Mouse (Mus musculus) CD4-positive helper T cell, adult 2 months (primary cell): ENCODE results near the gene Cyb5b.
"Not testable (repeated sequence)": the region's sequence is repeated elsewhere in the genome, so short reads cannot be mapped to it uniquely, and the experiment has no call there.

Experiments used
- DNase-seq: peaks from one replicate; pipeline ENCODE4 v3.0.0-alpha.2; 2012; ENCODE audit warnings: low read depth, missing footprints, low spot score

Cyb5b gene

DNA sequence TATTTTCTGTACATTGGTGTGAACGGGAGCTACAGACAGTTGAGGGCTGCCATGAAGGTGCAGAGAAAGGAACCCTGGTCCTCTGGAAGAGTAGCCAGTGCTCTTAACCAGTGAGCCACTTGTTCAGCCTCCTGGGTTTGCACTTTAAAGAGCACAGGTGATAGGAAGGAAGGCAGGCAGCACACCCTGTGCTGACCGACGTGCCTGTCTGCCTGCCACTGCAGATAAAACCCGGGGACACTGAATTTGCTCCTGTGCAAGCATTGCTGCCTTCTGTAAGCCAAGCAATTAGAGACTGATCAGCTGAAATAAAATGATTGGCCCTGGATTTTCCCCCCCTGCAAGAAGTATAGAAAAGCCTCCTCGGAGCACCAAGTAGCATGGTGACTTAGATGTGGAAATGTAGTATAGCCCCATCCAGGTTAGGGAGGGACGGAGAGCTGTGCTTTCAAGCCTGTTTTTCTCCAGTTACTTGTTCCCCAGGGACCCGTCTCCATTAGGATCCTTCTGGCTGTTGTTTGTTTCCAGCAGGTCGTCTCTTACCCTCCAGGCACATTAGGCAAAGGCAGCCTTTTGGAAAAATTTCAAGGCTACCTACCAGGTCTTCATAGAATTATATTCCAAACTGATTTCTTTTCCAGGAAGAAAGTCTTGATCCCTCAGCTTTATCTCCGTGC, 22.7 kb downstream of the Cyb5b start:
- DNase-seq = no peak

DNA sequence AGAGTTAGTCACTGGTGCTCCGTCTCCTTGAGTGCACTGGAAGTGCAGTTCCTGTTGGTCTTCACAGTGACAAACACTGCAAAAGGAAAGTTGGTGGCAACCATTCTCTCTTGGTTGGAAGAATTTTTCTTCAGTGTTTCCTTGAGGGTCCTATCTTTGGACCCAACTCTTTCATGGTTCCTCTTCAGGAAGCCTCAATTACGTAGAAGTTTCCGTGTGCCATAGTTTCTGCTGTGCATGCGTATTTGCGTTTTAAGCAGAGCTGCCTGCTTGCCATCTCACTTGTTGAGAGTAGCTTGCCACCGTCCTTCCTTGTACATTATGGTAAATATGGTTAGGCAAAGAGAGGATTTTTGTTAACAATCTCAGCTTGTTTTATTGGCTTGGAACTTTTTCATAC, 30.7 kb downstream of the Cyb5b start:
- DNase-seq = no peak

DNA sequence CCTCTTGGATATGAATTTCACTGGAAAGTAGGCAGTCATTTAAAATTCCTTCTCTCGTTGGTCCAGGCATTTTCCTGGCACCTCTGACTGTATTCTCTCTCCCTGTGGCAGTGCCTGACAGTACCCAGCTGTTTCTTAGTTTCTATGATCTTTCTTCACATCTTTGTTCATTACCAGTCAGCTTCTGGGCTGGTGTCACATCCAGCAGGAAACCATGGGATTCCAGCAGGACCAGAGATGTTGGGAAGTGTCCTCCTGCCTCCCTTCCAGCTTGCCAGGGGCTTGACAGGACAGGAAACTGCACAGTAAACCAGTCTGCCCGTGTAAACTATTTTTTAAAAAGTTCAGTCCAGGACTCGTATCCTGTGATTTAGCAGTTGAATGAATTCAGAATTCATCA, 34.6 kb downstream of the Cyb5b start:
- DNase-seq = no peak

DNA sequence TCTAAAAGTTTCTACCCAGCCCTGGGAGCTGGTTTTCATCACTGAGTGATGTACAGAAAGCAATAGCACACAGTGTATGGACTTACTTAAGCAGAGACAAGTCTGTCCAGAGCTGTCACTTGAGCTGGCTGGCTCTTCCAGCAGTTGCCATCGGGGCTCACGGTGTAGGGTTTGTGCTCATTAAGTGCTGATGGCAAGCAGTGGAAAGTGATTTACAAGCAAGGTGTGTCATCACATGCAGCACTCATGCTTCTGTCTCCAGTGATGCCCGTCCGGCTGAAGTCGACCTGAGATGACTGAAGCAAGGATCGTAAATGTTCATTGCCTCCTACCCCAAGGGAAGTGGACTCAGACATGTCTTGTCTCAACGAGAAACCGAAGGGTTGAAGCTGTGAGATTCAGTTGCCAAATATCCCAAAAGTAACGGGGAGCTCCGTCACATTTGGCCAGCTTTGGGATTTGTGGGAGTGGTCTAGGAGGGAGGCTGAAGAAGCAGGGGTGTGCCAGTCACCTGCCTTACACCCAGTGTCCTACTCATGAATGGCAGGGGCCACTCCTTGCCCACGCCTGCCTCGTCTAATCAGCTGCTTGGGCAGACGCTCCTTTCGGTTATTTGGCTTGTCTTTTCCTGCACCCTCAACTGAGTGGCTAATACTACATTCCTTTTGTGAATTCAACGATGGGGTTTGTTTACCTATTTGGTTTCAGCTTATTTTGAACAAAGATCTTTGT, 36.4 kb downstream of the Cyb5b start:
- no peak for DNase-seq

DNA sequence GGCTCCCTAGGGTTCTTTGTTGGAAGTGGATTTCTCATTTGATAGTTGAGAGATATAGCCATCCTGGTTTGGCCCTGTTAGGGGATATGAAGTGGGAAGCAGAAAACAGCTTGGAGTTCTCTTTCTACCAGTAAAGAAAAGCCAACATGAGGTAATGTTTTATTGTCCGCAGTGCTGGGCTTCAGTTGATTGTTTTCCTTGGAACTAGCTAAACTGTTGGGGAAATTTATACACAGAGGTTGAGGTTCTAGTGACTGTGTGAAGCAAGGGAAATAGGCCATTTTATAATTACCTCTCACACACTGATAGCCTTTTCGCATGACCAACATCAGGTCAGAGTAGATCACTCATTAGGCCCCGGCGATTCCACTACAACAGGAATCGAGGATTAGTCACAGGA, 37.2 kb downstream of the Cyb5b start:
- DNase-seq = no peak

DNA sequence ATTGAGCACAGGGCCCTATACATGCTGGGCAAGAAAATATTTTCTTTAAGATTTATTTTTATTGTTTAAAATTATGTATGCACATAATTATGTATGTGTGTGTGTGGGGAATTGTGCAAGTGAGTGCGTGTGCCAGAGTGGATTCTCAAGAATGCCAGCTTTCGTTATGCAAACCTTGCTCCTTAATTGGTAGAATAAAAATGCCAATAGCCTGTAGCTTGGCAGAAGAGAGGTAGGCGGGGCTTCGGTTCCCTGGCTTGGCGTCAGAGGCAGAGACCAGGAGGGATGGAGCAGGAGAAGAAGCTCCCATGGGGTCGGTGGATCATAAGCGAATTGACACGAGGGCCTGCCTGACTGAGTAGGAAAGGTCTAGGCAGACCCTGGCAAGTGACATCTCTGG, 42.2 kb downstream of the Cyb5b start:
- DNase-seq = no peak

DNA sequence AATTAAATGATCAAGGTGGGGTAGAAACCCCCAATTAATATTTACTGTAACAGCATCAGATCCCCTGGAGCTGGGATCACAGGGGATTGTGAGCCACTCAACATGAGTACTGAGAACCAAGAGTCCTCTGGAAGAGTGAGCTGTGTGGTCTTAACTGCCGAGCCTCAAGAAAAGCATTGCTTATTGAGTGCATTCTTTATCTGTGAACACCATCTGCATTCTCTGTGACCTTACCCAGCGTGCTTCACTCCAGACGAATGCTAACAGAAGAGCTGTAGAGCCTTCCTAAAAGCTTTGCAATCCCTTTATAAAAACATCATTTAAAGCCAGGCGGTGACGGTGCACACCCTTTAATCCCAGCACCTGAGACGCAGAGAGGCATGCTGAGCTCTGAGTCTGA, 42.9 kb downstream of the Cyb5b start:
- DNase-seq = no peak

DNA sequence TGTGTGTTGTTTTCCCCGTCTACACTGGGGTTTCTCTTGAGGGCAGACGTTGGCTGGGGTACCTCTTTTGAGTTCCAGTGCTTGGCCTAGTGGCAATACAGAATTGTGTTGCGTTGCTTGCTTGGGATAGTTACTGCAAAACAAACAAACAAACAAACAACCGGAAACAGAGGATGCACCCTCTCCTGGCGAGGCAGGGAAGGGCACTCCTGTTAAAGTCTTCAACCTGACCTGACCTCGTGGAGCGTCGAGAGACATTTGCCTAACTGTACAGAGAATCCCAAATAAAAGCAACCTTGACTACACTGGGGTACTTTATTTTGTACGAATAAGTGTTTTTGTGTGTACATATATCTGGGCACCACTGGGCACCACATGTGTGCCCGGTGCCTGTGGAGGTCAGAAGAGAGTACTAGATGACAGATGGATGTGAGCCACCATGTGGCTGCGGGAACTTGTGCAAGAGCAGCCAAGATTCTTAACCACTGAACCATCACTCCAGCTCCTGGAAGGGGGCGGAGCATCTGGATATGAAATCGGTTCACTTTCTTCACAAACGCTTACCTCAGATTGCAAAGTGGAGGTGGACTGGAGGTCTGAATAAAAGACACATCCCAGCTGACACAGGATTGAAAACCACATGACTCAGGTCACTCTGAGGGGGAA, 44.5 kb downstream of the Cyb5b start:
- DNase-seq = no peak

DNA sequence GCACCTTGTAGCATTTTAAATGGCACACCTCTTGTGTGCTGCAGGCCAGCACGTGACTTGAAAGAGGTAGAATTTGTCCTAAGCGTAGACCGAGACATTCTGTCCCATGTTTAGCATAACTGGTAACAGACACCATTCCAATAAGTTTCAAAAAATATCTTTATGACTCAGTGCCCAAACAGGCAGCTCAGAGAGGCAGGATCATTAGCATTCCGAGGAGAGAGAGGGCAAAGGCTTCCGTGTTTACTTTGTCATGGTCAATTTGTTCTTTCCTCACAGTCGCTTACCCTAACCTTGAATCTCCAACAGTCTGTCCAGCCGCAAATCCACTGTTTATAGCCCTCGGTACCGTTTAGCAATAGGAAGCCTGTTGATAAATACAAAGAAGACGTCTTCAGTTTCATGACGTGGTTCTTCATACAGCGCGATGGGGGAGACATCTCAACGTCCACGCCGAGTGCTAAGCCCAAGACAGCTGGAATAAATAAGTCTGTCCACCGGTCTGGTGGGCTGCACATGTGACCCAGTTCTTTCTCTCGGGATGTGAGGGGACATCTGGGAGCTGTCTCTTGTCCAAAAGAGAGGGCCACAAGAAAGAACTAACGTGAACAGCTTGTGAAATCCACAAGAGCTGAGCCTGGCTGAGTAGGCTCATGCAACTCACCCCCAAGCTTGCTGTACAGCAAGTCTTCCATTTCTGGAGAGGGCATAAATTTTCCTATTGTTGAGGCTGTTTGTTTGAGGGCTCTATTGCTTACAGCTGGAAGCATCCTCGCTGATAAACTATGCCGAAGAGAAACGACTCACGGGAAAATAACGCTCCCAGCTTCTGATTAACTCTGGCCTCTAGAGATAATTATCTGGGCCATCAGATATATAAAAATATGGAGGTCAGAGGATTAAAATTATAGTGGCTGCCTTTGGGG, 47.7 kb downstream of the Cyb5b start:
- DNase-seq = no peak

DNA sequence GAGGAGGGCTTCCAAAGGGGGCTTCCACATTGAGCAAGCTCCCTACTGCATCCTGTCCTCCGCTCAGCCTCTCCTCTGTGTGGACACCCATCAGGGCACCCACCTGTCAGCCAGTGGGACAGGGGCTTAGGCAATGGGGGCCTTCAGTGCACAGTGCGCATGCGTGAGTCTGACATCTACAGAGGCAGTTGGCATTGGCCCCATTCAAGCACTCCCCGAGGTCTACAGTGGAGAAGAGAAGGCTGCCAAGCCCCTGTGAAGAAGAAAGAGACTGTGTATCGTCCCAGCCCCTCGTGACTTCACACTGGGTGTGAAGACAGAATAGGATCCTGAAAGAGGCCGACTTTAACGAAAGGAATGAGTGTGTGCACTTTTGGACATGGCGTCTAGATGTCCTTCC, 54.7 kb downstream of the Cyb5b start:
- no peak for DNase-seq

DNA sequence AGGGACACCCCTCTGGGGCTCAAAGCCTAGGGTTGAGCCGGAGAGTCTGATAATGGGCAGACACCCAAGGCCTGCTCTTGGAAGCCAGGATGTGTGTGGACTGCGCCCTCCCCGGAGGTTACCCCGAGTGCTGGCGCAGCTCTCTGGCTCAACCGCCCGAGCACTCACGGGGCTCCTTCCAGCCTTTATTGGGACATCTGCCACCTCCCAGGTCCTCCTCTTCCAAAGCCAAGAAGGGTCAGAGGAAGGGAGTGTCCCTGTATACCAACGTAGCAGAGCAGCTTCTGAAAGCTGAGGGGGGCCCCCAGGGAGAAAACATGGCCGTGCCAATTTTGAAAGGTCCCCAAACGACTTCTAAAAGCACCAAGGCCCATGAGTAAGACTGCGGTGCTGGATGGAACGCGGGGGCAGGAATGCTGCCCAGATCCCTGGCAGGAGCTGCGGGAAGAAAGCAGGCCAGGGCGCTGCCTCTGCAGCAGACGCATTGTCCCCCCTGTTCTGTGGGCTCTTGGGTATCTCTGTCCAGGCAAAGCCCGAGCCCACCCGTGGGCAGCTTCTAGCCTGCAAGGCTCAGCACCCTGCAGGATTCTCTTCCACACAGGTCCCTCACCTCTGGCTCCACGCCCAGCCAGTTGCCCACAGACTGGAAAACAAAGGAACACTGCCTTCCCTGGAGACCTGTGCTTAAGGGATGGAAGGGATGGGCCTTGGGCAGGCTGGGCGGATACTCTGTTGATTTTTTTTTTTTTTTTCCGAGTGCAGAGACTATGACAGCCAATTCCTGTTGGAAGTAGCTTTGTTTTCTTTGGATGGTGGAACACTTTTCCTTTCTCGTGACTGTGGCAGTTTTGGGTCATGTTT, 55.5 kb downstream of the Cyb5b start:
- DNase-seq = no peak

DNA sequence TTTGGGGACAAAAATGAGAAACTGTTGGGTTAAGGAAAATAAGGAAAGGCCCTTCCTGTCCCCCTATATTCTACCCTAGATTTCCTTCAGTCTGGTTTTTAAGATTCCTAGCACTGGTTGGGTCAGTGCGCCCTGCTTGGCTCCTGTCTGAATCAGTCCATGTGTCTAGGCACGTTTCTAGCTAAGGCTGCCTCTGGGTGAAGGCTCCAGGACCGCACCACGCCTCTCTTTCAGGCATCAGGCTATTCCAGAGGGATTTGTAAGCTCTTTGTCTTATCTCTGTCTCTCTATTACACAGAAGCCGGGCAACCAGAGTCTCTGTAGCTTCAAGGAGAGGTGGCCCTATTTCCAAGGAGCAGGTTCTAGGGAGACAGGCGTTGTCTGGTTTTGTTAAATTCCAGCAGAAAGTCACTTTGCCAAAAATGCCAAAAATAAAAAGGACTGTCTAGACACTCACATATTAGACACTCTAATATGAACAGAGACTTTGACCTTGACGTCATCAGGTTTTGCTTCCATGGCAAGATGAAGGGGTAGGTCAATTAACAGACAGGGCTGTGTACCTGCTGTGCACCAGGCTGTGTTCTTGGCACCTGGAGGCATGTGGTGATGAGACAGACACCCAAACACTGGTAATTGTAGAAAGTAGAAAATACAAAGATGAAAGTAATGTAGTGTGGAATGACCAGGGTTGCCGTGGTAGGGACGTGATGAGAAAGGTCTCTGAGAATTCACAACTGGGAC, 56.5 kb downstream of the Cyb5b start:
- DNase-seq = no peak

DNA sequence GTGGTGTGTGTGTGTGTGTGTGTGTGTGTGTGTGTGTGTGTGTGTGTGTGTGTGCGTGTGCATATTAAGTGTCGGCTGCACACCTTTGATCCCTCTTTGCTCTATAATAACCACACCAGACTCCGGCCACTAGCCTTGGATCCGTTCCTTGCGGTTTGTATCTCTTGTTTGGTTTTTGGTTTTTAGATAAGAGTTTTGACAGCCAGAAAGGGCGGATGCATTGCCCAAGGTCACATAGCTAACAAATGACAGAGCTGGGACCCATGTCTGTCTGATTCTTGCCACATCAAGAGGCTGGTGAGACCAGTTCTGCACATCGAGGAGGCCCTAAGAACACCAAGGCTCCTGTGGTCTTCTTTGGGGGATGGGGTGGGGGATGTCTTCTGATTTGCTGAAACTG, 58.7 kb downstream of the Cyb5b start:
- no peak for DNase-seq

DNA sequence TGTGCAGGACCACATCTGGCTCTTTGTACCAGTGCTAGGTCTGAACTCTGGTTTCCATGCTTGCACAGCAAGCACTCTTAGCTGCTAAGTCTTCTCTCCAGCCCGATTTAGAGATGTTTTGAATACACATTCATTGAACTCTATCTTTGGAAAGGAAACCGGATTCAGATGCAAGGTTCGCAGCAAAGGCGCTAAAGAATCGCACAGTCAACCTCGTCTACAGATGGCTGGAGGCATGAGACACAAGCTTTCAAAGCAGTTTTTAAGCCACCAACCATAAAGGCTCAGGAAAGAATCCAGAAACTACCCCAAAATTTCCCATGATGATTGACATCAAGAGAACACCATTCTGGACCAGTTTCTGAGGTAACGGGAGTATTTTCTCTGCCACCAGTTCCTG, 61.6 kb downstream of the Cyb5b start:
- DNase-seq = no peak

DNA sequence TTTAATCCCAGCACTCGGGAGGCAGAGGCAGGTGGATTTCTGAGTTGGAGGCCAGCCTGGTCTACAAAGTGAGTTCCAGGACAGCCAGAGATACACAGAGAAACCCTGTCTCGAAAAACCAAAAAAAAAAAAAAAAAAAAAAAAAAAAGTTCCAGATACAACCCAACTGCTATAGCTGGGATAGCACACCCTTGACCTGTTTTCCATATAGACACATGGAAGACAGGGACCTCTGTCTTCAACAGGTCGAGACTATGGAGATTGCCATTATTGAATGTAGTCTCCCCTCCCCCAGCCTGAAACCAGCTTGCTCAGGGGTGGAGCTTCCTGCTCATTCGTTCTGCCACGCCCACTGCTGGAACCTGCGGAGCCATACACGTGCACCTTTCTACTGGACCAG, 66.8 kb downstream of the Cyb5b start:
- DNase-seq = not testable (repeated sequence)

DNA sequence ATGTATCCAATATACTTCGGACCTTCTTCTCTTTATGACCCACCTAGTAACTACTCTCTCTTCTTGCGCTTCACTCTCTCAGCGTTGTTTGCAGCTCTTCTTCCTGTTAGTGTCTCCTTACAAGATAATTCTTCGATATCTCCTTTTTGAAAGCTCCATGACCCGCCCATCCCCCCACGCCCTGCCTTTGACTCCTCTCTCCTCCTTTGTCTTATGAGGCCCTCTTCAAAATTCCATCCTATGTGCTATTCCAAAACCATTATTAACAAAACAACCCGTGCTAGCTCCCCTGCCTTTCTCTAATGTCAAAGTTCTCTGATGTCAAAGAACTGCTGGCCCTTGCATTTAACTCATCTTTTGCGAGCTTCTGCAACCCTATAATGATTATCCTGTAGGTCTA, 67.7 kb downstream of the Cyb5b start:
- no peak for DNase-seq

DNA sequence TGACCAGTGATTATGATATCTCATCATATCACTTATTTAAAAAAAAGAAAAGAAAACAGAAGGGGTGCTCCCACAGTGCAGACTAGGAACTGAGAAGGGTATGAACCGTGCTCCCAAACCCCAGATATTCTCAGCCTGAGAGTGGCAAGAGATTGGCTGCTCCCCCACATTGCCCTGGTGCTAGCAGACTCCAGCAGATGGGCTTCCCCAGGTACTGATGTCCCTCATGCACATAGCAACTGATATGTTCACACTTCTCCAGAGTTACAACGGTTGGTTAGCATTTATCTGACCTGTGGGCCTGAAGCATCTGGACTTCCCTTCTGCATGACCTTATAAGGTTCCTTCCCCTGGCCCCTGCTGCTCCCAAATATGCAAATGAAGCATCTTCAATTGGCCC, 68.6 kb downstream of the Cyb5b start:
- no peak for DNase-seq

DNA sequence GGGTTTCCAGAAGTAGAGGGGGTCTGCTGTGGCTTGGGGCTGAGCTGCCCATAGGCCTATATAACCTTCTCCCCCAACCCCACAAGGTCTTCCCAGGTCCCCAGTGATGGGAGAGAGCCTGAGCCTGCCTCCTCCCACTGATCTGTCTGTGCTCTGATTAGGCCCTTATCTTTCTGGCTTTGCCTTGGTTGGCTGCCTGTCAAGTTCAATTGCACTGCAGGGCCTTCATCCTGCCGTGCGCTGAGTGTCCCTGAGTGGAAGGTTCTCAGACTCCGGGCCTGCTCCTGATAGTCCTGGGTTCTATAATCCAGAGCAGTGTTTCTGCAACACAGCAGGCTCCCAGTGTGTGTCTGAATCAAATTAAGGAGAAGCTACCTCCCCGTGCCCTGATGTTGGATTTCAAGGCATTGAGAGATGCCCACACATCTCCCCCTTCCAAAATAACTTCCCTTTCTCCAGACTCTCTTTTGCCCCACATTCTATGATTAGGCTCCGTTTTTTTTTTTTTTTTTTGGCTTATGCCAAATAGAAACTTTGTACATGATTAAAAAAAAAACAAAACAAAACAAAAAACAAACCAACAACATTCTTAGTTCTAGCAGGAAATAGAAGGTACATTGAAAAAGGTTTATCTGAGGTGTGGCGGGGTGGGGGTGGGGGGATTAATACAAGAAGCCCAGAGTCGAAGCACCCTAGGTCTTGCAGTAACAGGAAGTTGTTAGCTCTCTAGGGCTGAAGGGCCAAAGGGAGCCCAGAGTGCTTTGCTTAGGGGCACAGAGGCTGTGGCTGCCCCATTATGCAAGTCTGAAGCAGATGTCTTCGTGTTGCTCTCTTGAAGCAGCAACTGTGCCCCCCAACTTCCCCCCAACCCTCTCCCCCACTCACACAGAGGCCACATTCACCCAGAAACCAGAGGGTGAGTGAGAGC, 71.7 kb downstream of the Cyb5b start:
- DNase-seq = no peak

DNA sequence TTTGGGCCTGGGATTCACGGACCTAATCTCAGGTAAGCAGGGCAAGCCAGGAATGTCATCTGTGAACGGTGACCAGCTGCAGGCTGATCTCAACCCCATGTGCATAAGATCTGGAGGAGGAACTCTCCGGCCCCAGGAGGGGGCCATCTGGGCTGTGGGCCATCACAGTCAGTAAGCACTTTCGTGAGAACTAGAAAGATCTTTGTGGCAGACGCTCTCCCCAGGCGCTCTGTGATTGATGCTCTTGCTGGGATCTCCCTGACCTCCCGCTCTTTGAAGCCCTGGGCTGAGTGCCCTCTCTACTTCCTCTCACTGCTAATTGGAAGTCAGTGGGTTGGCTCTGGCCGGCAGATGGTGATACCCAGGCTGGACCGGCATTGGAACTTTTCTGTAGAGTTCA, 75.7 kb downstream of the Cyb5b start:
- DNase-seq = no peak
